Mouse (Mus musculus) embryonic facial prominence, embryonic 15.5 days (tissue): ENCODE data around the gene Foxo4. TPM values are rescaled to one million over a fixed set of nuclear protein-coding genes. Genes with fewer than 3 reads are reported as not detected.

Experiments
- ATAC-seq: fragments of 200-750 bp; cut with Nextera tagmentation; 2 replicates; pipeline ENCODE4 v1.8.0; 2017; ENCODE audit warnings: low read depth, moderate TSS enrichment; ENCODE audit not compliant: insufficient number of reproducible peaks, low FRiP score, low TSS enrichment
- H3K27ac ChIP-seq: fragments of 300-500 bp; sonication (generic); replicated peaks from 2 replicates; pipeline ENCODE4 v1.5.1; 2015; ENCODE audit warnings: mild to moderate bottlenecking, inconsistent platforms
- H3K27me3 ChIP-seq: fragments of 300-500 bp; sonication (generic); 2 replicates; pipeline ENCODE4 v1.6.1; 2015; ENCODE audit warnings: inconsistent platforms
- H3K36me3 ChIP-seq: fragments of 300-500 bp; sonication (generic); 2 replicates; pipeline ENCODE4 v1.6.1; 2015; ENCODE audit warnings: mild to moderate bottlenecking, inconsistent platforms
- H3K4me1 ChIP-seq: fragments of 300-500 bp; sonication (generic); 2 replicates; pipeline ENCODE4 v1.6.1; 2015; ENCODE audit warnings: inconsistent platforms
- H3K4me2 ChIP-seq: fragments of 300-500 bp; sonication (generic); replicated peaks from 2 replicates; pipeline ENCODE4 v1.6.1; 2015; ENCODE audit warnings: mild to moderate bottlenecking, inconsistent platforms
- H3K4me3 ChIP-seq: fragments of 300-500 bp; sonication (generic); replicated peaks from 2 replicates; pipeline ENCODE4 v1.5.1; 2015; ENCODE audit warnings: mild to moderate bottlenecking, inconsistent platforms
- H3K9ac ChIP-seq: fragments of 300-500 bp; sonication (generic); 2 replicates; pipeline ENCODE4 v1.6.1; 2015; ENCODE audit warnings: inconsistent platforms
- H3K9me3 ChIP-seq: fragments of 300-500 bp; sonication (generic); replicated peaks from 2 replicates; pipeline ENCODE4 v1.6.1; 2016; ENCODE audit warnings: inconsistent platforms
- WGBS: fragments of 180-500 bp; shearing (Covaris S2); methylation state at CpG from one replicate; pipeline ENCODE4 v1.1.7; 2015; 5-methylcytosine and 5-hydroxymethylcytosine counted together
- polyA plus RNA-seq: library from polyadenylated mRNA; unstranded; fragments of >200 nt; fragmentation: Nextera tagmentation; extraction: Ambion mirVana; gene quantifications from 2 replicates; pipeline ENCODE4 v1.2.1, GENCODE M21; 2015

Foxo4 gene
- polyA plus RNA-seq = 3.4 and 4.4 TPM in 2 replicates

DNA sequence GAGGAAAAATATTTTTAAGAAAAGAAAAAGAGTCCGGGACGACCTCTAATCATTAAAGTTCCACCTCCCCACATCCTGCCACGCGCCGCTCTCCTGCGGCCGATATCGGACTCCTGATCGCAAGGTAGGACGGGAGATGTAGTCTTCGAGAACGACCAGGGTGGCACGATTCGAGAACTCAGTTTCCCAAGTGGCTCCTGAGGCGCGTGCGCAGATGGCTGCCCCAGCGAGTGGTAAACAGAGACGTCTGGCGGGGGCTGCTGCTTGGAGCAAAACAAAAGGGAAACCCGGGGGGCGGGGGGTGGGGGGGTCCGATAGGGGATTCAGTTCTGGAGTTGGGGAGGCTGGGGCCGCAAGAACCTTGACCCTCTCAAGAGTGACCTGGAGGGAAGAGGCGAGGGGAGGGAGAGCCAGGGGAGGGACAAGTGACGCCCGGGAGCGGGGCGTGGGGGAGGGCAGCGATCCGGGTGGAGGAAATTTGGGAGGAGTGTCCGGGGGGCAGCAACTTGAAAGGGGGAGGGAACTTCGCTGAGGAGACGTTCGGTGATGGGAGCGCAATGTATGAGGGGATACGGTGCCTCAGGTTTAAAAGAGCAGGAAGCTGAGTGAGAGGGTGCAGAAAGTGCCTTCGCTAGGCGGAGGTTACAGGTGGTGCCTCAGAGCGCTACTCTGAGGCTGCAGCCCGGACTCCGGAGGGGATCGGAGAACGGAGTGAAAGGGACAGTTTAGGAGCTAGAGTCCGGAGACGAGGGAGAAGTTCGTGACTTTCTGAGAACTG is at the start of gene Foxo4:
Gene Foxo4 (plus strand): TSS at position 577 of the 778 bp plus-strand sequence.
- WGBS = 24% methylated on average over 46 of the region's 47 CpGs
- peak; percentile 93 for ATAC-seq
- H3K9me3 ChIP-seq = no peaks in the 10 kb centered on the region

DNA sequence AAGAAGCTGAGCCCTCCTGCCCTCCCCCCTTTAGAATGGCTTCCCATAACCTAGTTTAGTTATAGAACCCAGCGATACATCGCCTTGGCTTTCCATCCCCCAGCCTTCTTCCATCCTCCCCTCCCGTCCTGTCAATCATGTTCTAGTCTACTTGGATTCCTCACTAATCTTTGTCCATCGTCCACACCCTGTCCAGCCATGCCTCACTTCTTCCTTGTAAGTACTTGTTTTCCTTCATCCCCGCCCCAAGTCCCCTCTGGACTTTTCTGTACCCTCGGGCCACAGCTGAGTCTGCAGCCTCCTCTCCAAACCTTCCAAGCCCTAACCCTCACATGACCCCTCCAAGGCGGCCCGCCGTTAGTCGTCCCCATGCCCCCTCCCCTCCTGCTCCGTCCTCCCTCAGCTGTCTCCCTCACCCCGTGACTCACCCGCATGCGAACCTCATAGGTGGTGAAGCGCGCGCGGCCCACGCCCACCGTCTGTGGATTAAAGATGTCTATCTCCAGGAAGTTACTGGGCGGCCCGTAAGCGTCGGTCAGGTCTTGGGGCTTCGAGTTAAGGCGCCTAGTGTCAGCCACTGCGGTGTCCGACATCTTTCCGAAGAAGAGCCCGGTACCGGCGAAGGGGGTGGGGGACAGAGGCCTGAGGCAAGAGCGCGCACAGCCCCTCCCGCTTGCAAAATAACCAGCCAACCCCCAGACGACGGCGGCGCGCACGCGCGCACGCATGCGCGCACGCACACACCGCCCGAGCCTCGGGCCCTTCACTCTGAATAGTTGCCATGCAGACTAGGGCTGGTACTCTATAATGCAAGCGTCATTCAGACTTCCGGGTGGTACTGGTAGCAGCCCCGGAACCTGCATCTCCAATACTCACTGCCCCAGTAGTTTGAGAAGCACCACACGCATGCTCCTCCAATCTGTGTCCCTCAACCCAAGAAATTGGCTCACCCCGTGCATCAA is 32.2 kb upstream of the Foxo4 start, which contains the start of gene Snx12:
Gene Snx12 (minus strand): TSS at position 730 of the 962 bp plus-strand sequence.
- H3K27me3 ChIP-seq = 0 out of 2 replicates have a peak, but pooled peaks cover 2% of the 10 kb centered on the region
- H3K27ac ChIP-seq = peak within 1 kb of the TSS; percentile 75
- H3K9me3 ChIP-seq = no peaks in the 10 kb centered on the region
- H3K36me3 ChIP-seq = no peaks in the 10 kb centered on the region
- H3K4me1 ChIP-seq = no peaks in the 10 kb centered on the region
- peak within 1 kb of the TSS; percentile 55 for H3K4me3 ChIP-seq
- WGBS = 15% methylated on average over 55 of the region's 55 CpGs
- peak within 1 kb of the TSS; percentile 40 for H3K9ac ChIP-seq
- peak; percentile 96 for ATAC-seq
- peak within 1 kb of the TSS; percentile 47 for H3K4me2 ChIP-seq

More for the DNA sequence above, at the start of gene Foxo4:
- peaks cover 3% of the 10 kb centered on the region; the same call in 1 of the 2 replicates for H3K4me1 ChIP-seq
- peak within 1 kb of the TSS; percentile 33 for H3K9ac ChIP-seq
- H3K27me3 ChIP-seq = no peaks in the 10 kb centered on the region
- H3K4me2 ChIP-seq = peak within 1 kb of the TSS; percentile 54
- peak within 1 kb of the TSS; percentile 53 for H3K4me3 ChIP-seq
- peak within 1 kb of the TSS; percentile 80 for H3K27ac ChIP-seq
- peaks cover 5% of the 10 kb centered on the region; the same call in 1 of the 2 replicates for H3K36me3 ChIP-seq

DNA sequence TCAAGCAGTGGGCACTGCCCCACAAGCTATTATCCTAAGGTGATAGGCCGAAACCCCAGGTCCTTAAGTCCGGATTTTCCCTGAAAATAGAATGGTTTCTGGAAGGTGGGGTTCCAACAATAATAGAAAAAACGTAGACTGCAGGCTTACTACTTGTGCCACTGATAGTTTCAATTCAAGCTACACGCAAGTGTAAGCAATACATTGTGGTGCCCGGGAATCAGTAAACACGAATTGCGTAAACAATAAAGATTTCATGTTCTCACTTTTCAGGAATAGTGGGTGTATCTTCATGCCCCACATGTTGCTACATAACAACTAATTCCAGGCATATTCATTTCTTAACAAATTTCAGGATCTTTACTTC is 31.5 kb upstream of the Foxo4 start:
- Histone ChIP-seq H3K4me1 (no peaks in the 10 kb centered on the region), H3K36me3 (no peaks in the 10 kb centered on the region), H3K9me3 (no peaks in the 10 kb centered on the region), H3K4me2 (peak overlapping the region; percentile 47), H3K4me3 (peak overlapping the region; percentile 55), H3K27ac (peak overlapping the region; percentile 69), H3K9ac (no peak overlapping the region), H3K27me3 (0 out of 2 replicates have a peak, but pooled peaks cover 4% of the 10 kb centered on the region)
- WGBS = 23% methylated on average over 7 of the region's 7 CpGs
- ATAC-seq = no peak

DNA sequence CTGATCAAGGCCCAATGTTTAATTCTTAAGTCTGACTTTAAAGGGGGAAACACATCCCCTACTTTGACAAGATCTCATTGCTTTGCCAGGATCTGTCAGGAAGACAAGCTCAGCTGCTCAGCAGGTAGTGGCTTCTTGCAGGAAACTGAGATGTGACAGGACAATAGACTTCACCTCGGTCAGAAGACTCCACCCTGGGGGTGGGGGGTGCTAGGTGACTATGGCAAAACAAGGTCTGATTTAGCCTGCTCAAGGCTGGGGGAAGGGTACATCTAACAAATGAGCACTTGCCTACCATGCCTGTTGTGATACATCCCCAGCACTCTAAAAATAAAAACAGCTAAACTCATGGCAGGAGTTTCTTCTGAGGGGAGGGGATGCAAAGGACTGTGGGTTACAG is 9.3 kb upstream of the Foxo4 start:
- H3K9ac ChIP-seq = no peak overlapping the region
- WGBS = 18% methylated on average over 1 of the region's 1 CpGs

GRCm38 (mm10) chrX:101254740-101255139 is 412 bp downstream of the Foxo4 start:
- H3K4me3 ChIP-seq = peak overlapping the region; percentile 53
- peaks cover 5% of the 10 kb centered on the region; the same call in 1 of the 2 replicates for H3K36me3 ChIP-seq
- 18% methylated on average over 26 of the region's 26 CpGs for WGBS
- no peaks in the 10 kb centered on the region for H3K27me3 ChIP-seq
- no peaks in the 10 kb centered on the region for H3K9me3 ChIP-seq
- H3K4me1 ChIP-seq = peaks cover 3% of the 10 kb centered on the region; the same call in 1 of the 2 replicates
- peak overlapping the region; percentile 33 for H3K9ac ChIP-seq
- H3K4me2 ChIP-seq = peak overlapping the region; percentile 54
- peak overlapping the region; percentile 80 for H3K27ac ChIP-seq
- ATAC-seq = 0 out of 2 replicates have a peak, but pooled peaks have one; percentile 20

More for the DNA sequence above, 9.3 kb upstream of the Foxo4 start:
- Histone ChIP-seq H3K9me3 (no peaks in the 10 kb centered on the region), H3K27ac (no peak overlapping the region), H3K36me3 (no peaks in the 10 kb centered on the region), H3K4me1 (no peaks in the 10 kb centered on the region), H3K4me3 (no peak overlapping the region), H3K4me2 (no peak overlapping the region), H3K27me3 (no peaks in the 10 kb centered on the region)
- ATAC-seq = no peak

- H3K36me3 ChIP-seq = peaks cover 5% of the 10 kb centered on the region; the same call in 1 of the 2 replicates
- H3K9ac ChIP-seq = no peak overlapping the region
- ATAC-seq = no peak
- 80% methylated on average over 13 of the region's 13 CpGs for WGBS
- H3K9me3 ChIP-seq = no peaks in the 10 kb centered on the region
- peak overlapping the region; percentile 54 for H3K4me2 ChIP-seq
- H3K4me1 ChIP-seq = peaks cover 3% of the 10 kb centered on the region; the same call in 1 of the 2 replicates
- H3K27ac ChIP-seq = no peak overlapping the region
- 0 out of 2 replicates have a peak overlapping the region, but pooled peaks have one; percentile 53 for H3K4me3 ChIP-seq
- no peaks in the 10 kb centered on the region for H3K27me3 ChIP-seq
Observed at GRCm38 (mm10) chrX:101256603-101257002, 2.3 kb downstream of the Foxo4 start.

GRCm38 (mm10) chrX:101260441-101261325 is 6.4 kb downstream of the Foxo4 start:
- peak; percentile 79 for ATAC-seq
- Histone ChIP-seq H3K27ac (peak overlapping the region; percentile 28), H3K4me3 (no peak overlapping the region), H3K9me3 (no peaks in the 10 kb centered on the region), H3K36me3 (peaks cover 5% of the 10 kb centered on the region; the same call in 1 of the 2 replicates), H3K27me3 (no peaks in the 10 kb centered on the region), H3K4me1 (peaks cover under 1% of the 10 kb centered on the region; the same call in 1 of the 2 replicates), H3K4me2 (no peak overlapping the region), H3K9ac (no peak overlapping the region)
- 24% methylated on average over 13 of the region's 13 CpGs for WGBS

DNA sequence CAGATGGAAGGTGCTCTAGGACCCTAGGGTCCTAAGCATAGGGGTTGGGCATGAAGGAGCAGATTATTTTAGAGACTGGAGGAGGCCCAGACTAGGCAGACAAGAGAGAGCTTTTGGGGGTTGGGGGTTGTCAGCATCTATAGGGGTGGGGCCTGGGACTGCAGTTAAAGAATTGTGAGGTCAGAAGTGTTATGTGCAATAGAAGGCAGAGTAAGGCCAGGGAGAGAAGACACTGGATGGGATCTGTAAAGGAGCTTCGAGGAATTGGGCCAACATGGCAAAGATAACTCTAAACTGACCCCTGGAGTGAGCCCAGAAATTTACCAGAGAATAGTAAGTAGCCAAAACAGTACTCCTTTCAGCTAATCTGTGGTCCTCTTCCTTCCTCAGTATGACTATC is 9.6 kb downstream of the Foxo4 start, which contains the start of gene Gm614:
Gene Gm614 (minus strand): TSS at position 101 of the 400 bp plus-strand sequence.
- ATAC-seq = no peak
- Histone ChIP-seq H3K4me1 (no peaks in the 10 kb centered on the region), H3K9me3 (no peaks in the 10 kb centered on the region), H3K27ac (no peak within 1 kb of the TSS), H3K36me3 (no peaks in the 10 kb centered on the region), H3K4me3 (no peak within 1 kb of the TSS), H3K4me2 (no peak within 1 kb of the TSS), H3K27me3 (no peaks in the 10 kb centered on the region), H3K9ac (no peak within 1 kb of the TSS)
- 100% methylated on average over 1 of the region's 1 CpGs for WGBS

DNA sequence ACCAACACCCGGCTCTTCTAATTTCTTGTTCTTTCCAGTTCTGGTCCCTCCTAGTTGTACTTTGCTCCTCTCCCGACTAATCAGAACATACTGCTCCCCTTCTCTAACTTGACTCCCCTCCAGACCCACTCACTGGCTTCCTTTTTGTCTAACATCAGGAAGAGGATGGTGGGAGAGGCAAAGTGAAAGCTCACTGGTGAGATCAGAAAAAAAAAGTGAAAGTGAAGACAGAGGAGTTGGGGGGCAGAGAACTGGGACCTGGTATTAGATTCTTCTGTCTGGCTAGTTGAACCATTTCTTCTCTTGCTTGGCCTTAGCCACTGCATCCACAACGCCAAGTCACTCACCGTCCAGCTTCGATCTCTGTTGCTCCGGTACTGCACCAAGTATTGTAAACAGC is 12.3 kb downstream of the Foxo4 start:
- Histone ChIP-seq H3K4me3 (no peak overlapping the region), H3K9ac (no peak overlapping the region), H3K9me3 (no peaks in the 10 kb centered on the region), H3K36me3 (no peaks in the 10 kb centered on the region), H3K27ac (no peak overlapping the region), H3K27me3 (no peaks in the 10 kb centered on the region), H3K4me2 (no peak overlapping the region), H3K4me1 (no peaks in the 10 kb centered on the region)
- whole genome bisulfite sequencing = 93% methylated on average over 6 of the region's 6 CpGs
- ATAC-seq = no peak
